Mouse (Mus musculus) myocyte (in vitro differentiated cells): ENCODE measurements around the gene Prkg1.

Source experiments
- CEBPB ChIP-seq: IDR thresholded peaks from 2 replicates; pipeline ENCODE4 v1.6.1; 2011; ENCODE audit warnings: mild to moderate bottlenecking, moderate library complexity; ENCODE audit not compliant: poor library complexity, insufficient read depth, severe bottlenecking
- E2F4 ChIP-seq: IDR thresholded peaks from one replicate; pipeline ENCODE4 v1.6.1; 2011; ENCODE audit warnings: mild to moderate bottlenecking, control low read depth, moderate library complexity; ENCODE audit not compliant: insufficient read depth
- MAX ChIP-seq: IDR thresholded peaks from one replicate; pipeline ENCODE4 v1.6.1; 2011; ENCODE audit warnings: low read depth, mild to moderate bottlenecking, control low read depth
- MYOD1 ChIP-seq, 3 experiments: IDR thresholded peaks; one replicate each; pipeline ENCODE4 v1.6.1; 2011; ENCODE audit warnings: control low read depth in 2 of 3, low read depth in 2 of 3, mild to moderate bottlenecking in 2 of 3, moderate library complexity in 1 of 3; ENCODE audit not compliant: insufficient read length in 2 of 3, control insufficient read depth in 1 of 3
- MYOG ChIP-seq, 3 experiments: IDR thresholded peaks; one replicate each; pipeline ENCODE4 v1.6.1; 2011; ENCODE audit warnings: control low read depth in 2 of 3, low read depth in 2 of 3, mild to moderate bottlenecking in 2 of 3; ENCODE audit not compliant: insufficient read length in 2 of 3, control insufficient read depth in 1 of 3, insufficient read depth in 1 of 3
- POLR2A ChIP-seq: IDR thresholded peaks from one replicate; pipeline ENCODE4 v1.6.1; 2011; ENCODE audit warnings: low read depth, mild to moderate bottlenecking, control low read depth, moderate library complexity; ENCODE audit not compliant: insufficient read length
- POLR2AphosphoS2 ChIP-seq: IDR thresholded peaks from one replicate; pipeline ENCODE4 v1.6.1; 2011; ENCODE audit warnings: low read depth, control low read depth; ENCODE audit not compliant: insufficient read length
- USF1 ChIP-seq: IDR thresholded peaks from one replicate; pipeline ENCODE4 v1.6.1; 2011; ENCODE audit warnings: low read depth, mild to moderate bottlenecking, control low read depth, moderate library complexity

DNA sequence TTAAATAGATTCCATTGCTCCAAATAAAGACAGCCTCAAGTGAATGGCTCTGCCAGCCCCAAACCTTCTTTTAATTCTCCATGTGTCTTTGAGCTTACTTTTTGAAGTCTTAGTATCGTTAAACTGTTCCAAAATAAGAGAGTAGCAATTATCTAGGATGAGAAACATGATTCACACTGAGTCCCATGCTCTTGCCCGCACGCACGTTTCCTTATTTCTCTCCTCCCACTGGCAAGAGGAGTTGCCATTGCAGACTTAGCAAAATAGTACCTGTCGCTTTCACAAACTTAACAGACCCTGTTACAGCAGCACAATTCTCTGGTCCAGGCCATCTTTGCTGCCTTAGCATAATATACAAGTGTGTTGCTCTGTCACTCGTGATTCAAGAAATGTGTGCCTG lies 110.8 kb downstream of the Prkg1 start:
- TF ChIP-seq POLR2A (no peak), MYOD1 (IDR thresholded peaks at IDR 0.05; ENCODE audit: control insufficient read depth in 1 of 3, insufficient read length in 2 of 3, low read depth in 2 of 3) (no peak), MAX (no peak), USF1 (no peak), E2F4 (no peak), CEBPB (no peak), MYOG (IDR thresholded peaks at IDR 0.05; ENCODE audit: control insufficient read depth in 1 of 3, insufficient read depth in 1 of 3, insufficient read length in 2 of 3, low read depth in 2 of 3) (no peak), POLR2AphosphoS2 (no peak)
